Mouse (Mus musculus): ENCODE measurements at regions not wholly inside any gene's neighbourhood (a gene's known extent, or its start where the extent isn't known, plus 50 kb on each side); places are given as distances from the start of the nearest gene placed in this dataset.

DNA sequence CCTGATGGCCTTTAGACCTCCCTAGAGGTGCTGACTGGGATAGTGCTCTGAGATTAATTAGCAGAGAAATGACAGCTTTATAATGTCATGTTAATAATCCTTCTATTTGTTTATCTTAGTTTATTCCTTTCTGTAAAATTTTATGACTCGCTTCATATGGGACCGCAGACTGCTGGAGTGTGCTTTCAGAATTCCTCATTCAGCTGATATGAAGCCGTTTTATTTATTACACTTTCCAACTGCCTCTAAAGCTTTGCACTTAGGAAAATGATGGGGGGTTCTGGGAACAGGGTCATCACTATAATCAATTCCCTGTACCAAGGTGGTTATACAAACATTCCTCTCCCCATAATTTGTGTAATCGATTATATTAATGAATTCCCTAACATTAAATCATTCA is 211.6 kb upstream of the Tcerg1l start:
- TF ChIP-seq CTCF (IDR thresholded peaks at IDR 0.05; ENCODE audit: low read depth, low read length) (no peak), POLR2A (IDR thresholded peaks at IDR 0.05; ENCODE audit: insufficient read depth, low read length) (no peak), EP300 (IDR thresholded peaks at IDR 0.05; ENCODE audit: insufficient read depth, low read depth, low read length) (no peak)

Data from ES-Bruce4 (cell line).